Mouse (Mus musculus) erythroblast, embryonic 14.5 days (primary cell): ENCODE data around the gene Stfa3.

Source experiments
- GATA1 ChIP-seq: IDR thresholded peaks from 2 replicates; pipeline ENCODE4 v1.6.1; 2012; ENCODE audit warnings: low read length, inconsistent platforms, mixed read lengths
- TAL1 ChIP-seq: IDR thresholded peaks from 3 replicates; pipeline ENCODE4 v1.6.1; 2012; ENCODE audit warnings: low read length, inconsistent platforms, mixed read lengths

DNA sequence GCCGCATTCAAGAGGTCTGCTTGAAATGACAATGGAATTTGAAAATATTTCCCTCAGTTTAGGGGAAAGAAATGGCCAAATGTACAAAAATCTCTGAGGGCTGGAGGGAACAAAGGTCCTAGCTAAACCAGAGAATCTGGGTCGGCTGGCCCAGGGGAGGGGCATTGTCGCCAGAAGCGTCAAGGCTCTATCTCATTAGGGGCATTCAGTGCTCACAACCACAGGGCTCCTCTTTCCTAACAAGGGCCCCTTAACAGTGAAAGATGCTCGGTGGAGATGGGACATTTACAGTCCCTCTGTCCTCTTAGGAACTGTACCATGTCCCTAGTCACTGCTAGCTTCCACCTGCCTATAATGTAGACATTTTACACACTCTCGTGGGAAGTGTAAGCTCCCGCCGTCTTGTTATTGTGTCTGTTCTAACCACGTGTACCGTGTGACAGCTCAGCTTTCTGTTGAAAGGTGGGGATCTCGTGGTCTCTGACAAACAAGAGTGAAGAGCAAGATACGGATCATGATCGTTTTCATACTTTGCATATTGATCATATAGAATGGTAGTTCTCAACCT is 16.0 kb upstream of the Stfa3 start:
- TF ChIP-seq GATA1, result no peak
- no peak for TF ChIP-seq TAL1
